Comparison of ENCODE assay signal across 13 mouse cellular contexts in the genomic region with DNA sequence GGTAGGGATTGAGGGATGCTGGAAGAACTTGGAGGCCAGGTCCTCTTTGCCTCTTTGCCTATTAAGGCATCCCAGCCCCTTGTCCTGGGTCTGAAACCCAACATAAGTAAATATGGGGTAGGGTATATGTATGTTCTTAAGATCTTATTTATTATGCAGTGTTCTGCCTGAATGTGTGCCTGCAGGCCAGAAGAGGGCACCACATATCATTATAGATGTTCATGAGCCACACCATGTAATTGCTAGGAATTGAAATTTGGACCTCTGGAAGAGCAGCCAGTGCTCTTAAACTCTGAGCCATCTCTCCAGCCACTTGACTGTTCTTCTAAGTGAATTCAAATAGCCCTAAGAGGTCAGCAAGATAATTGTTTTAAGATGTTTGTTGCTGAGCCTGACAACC. TPM values are rescaled to one million over a fixed set of nuclear protein-coding genes. Genes with fewer than 3 reads are reported as not detected.
DNase-seq lines count a peak whose midpoint lies in the region; ATAC-seq and TF ChIP-seq lines count a peak whose summit lies in the region.
"Had no signal": no experiment of that assay in that cellular context is flagged by ENCODE, and none has a peak within 500 bp of the region (broad histone marks: within the 10 kb centered on the region; RNA-seq: fewer than 3 reads in every experiment).

No protein-coding gene starts in this region.

- no peak overlapping the region for H3K4me2 ChIP-seq in lung, embryonic 14.5 days
- H3K4me2 ChIP-seq: midbrain, embryonic 11.5 days had no signal

- intact Hi-C loops in gastrocnemius, adult 2 months (cut with DNase I): loop anchor here (5.0 kb wide), 1 partner anchor 134 kb away; no protein-coding TSS in a partner anchor
- intact Hi-C loops in gastrocnemius, postnatal 36 days (cut with DNase I): no loop called here
- intact Hi-C loops in left cerebral cortex, postnatal 4 days (cut with DNase I): no loop called here

- TF ChIP-seq CTCF in gastrocnemius, adult 2 months (IDR thresholded peaks at IDR 0.05): peak; percentile 51
- peak; percentile 54 for TF ChIP-seq CTCF in lung, embryonic 14.5 days (IDR thresholded peaks at IDR 0.05; ENCODE audit: low read depth)
- TF ChIP-seq CTCF in G1E (IDR thresholded peaks at IDR 0.05; ENCODE audit: low read depth, low read length): no peak

- DNase-seq in gastrocnemius, adult 2 months: no peak
- DNase-seq in gastrocnemius, postnatal 36 days: no peak
- DNase-seq in lung, embryonic 14.5 days: peak; percentile 61
- no peak for DNase-seq in lung, adult 18-20 months
- DNase-seq in G1E (ENCODE audit: low spot score): no peak
- peak; percentile 8 for DNase-seq in lung, postnatal 25 days (ENCODE audit: low spot score)
- DNase-seq in left cerebral cortex, postnatal 4 days: no peak
- no peak for DNase-seq in left cerebral cortex, adult 8-10 months (ENCODE audit: low spot score in 2 of 2)
- DNase-seq: heart, adult 18-20 months had no signal

- no peak overlapping the region for H3K9ac ChIP-seq in lung, embryonic 14.5 days

- peaks cover 8% of the 10 kb centered on the region; the same call in 1 of the 2 replicates for H3K36me3 ChIP-seq in lung, embryonic 14.5 days (ENCODE audit: insufficient read depth)
- peaks cover 8% of the 10 kb centered on the region for H3K36me3 ChIP-seq in G1E (replicated peaks)

- ATAC-seq in lung, embryonic 14.5 days (ENCODE audit: insufficient read depth): no peak
- ATAC-seq in G1E (ENCODE audit: extremely low read depth, insufficient number of reproducible peaks, low FRiP score, poor library complexity, severe bottlenecking): peak; percentile 48; the same call in 1 of the 2 replicates
- ATAC-seq: hindbrain, embryonic 16.5 days had no signal

- H3K9me3 ChIP-seq in lung, embryonic 14.5 days (ENCODE audit: low read depth, low read length): no peaks in the 10 kb centered on the region
- H3K9me3 ChIP-seq in G1E (replicated peaks): no peaks in the 10 kb centered on the region
- H3K9me3 ChIP-seq: limb, embryonic 10.5 days had no signal

- H3K27me3 ChIP-seq in lung, embryonic 14.5 days (ENCODE audit: insufficient read depth, low read length): no peaks in the 10 kb centered on the region
- H3K27me3 ChIP-seq in G1E (ENCODE audit: insufficient read depth, low read length): no peaks in the 10 kb centered on the region

- H3K4me1 ChIP-seq in lung, embryonic 14.5 days (ENCODE audit: insufficient read depth): no peaks in the 10 kb centered on the region
- no peaks in the 10 kb centered on the region for H3K4me1 ChIP-seq in G1E (ENCODE audit: insufficient read depth, low read depth, low read length)

- H3K27ac ChIP-seq in gastrocnemius, adult 2 months: no peak overlapping the region
- no peak overlapping the region for H3K27ac ChIP-seq in lung, embryonic 14.5 days (ENCODE audit: low read depth)
- H3K27ac ChIP-seq: limb, embryonic 10.5 days had no signal

- H3K4me3 ChIP-seq in gastrocnemius, adult 2 months: no peak overlapping the region
- H3K4me3 ChIP-seq in lung, embryonic 14.5 days (ENCODE audit: low read depth, low read length): no peak overlapping the region
- H3K4me3 ChIP-seq in G1E (ENCODE audit: low read depth, low read length): no peak overlapping the region
- H3K4me3 ChIP-seq: erythroblast, embryonic 14.5 days; limb, embryonic 10.5 days had no signal

RNA-seq across cellular contexts. Expression of a gene that starts 8.5 kb away (rescaled TPM):
- 100 to 1,000 TPM; 574 to 617 TPM for total RNA-seq in gastrocnemius, adult 2 months (2021)
- 100 to 1,000 TPM; 473 to 557 TPM for total RNA-seq in gastrocnemius, postnatal 36 days (2021)
- polyA plus RNA-seq in lung, embryonic 14.5 days (2014; fragmentation: Nextera tagmentation; extraction: Ambion mirVana): 1,356 and 1,409 TPM in 2 replicates
- total RNA-seq in G1E (2014; fragmentation: Nextera tagmentation): 1,720 and 1,839 TPM in 2 replicates
- total RNA-seq in G1E (2017): 880 and 1,074 TPM in 2 replicates
- 1,806 and 2,694 TPM in 2 replicates for polyA plus RNA-seq in G1E (2012)
- 100 to 1,000 TPM; 784 to 787 TPM for total RNA-seq in left cerebral cortex, postnatal 4 days (2021)
- total RNA-seq in left cerebral cortex, adult 8-10 months (2022): 100 to 1,000 TPM; 432 to 451 (median 444) TPM

RNA-seq across cellular contexts. Expression of a gene that starts 13.7 kb away (rescaled TPM):
- total RNA-seq in gastrocnemius, adult 2 months (2021): under 1 TPM; 0.31 to 0.81 TPM
- under 1 TPM; 0.22 to 0.51 TPM for total RNA-seq in gastrocnemius, postnatal 36 days (2021)
- 0.73 and 0.97 TPM in 2 replicates for polyA plus RNA-seq in lung, embryonic 14.5 days (2014; fragmentation: Nextera tagmentation; extraction: Ambion mirVana)
- total RNA-seq in G1E (2014; fragmentation: Nextera tagmentation): 0.29 and 0.98 TPM in 2 replicates
- 0.76 and 0.81 TPM in 2 replicates for total RNA-seq in G1E (2017)
- 1.0 and 1.3 TPM in 2 replicates for polyA plus RNA-seq in G1E (2012)
- 1 to 10 TPM; 1.2 to 1.6 TPM for total RNA-seq in left cerebral cortex, postnatal 4 days (2021)
- 1 to 10 TPM in 3 of 4 experiments, under 1 TPM in 1; 0.98 to 1.5 (median 1.2) TPM for total RNA-seq in left cerebral cortex, adult 8-10 months (2022)

RNA-seq across cellular contexts. Expression of a gene that starts 15.9 kb away (rescaled TPM):
- total RNA-seq in gastrocnemius, adult 2 months (2021): 1 to 10 TPM; 3.7 to 4.4 TPM
- 1 to 10 TPM; 2.4 to 2.8 TPM for total RNA-seq in gastrocnemius, postnatal 36 days (2021)
- 22.2 and 23.4 TPM in 2 replicates for polyA plus RNA-seq in lung, embryonic 14.5 days (2014; fragmentation: Nextera tagmentation; extraction: Ambion mirVana)
- 23.9 and 25.0 TPM in 2 replicates for total RNA-seq in G1E (2014; fragmentation: Nextera tagmentation)
- 4.1 and 4.5 TPM in 2 replicates for total RNA-seq in G1E (2017)
- polyA plus RNA-seq in G1E (2012): 2.8 and 3.5 TPM in 2 replicates
- 10 to 100 TPM; 13.1 to 13.7 TPM for total RNA-seq in left cerebral cortex, postnatal 4 days (2021)
- 10 to 100 TPM; 12.7 to 15.0 (median 13.7) TPM for total RNA-seq in left cerebral cortex, adult 8-10 months (2022)

RNA-seq across cellular contexts. Expression of a gene that starts 32.6 kb away (rescaled TPM):
- 1 to 10 TPM; 2.2 to 2.3 TPM for total RNA-seq in gastrocnemius, adult 2 months (2021)
- total RNA-seq in gastrocnemius, postnatal 36 days (2021): 1 to 10 TPM; 1.3 to 2.0 TPM
- 4.3 and 4.7 TPM in 2 replicates for polyA plus RNA-seq in lung, embryonic 14.5 days (2014; fragmentation: Nextera tagmentation; extraction: Ambion mirVana)
- total RNA-seq in G1E (2014; fragmentation: Nextera tagmentation): 8.3 and 9.3 TPM in 2 replicates
- 3.8 and 4.5 TPM in 2 replicates for total RNA-seq in G1E (2017)
- 0.61 and 0.72 TPM in 2 replicates for polyA plus RNA-seq in G1E (2012)
- total RNA-seq in left cerebral cortex, postnatal 4 days (2021): 10 to 100 TPM in 1 of 2 experiments, 1 to 10 TPM in 1; 9.9 to 10.2 TPM
- total RNA-seq in left cerebral cortex, adult 8-10 months (2022): 1 to 10 TPM; 7.2 to 8.7 (median 7.8) TPM

RNA-seq across cellular contexts. Expression of a gene that starts 52.1 kb away (rescaled TPM):
- total RNA-seq in gastrocnemius, adult 2 months (2021): 1 to 10 TPM; 1.5 to 2.0 TPM
- total RNA-seq in gastrocnemius, postnatal 36 days (2021): 1 to 10 TPM; 1.7 to 2.2 TPM
- polyA plus RNA-seq in lung, embryonic 14.5 days (2014; fragmentation: Nextera tagmentation; extraction: Ambion mirVana): 9.6 and 11.1 TPM in 2 replicates
- total RNA-seq in G1E (2014; fragmentation: Nextera tagmentation) (3.7 and 5.9 TPM in 2 replicates), G1E (2017) (6.2 and 7.0 TPM in 2 replicates)
- 2.4 and 2.7 TPM in 2 replicates for polyA plus RNA-seq in G1E (2012)
- 10 to 100 TPM; 17.5 to 17.8 TPM for total RNA-seq in left cerebral cortex, postnatal 4 days (2021)
- 10 to 100 TPM in 1 of 4 experiments, 1 to 10 TPM in 3; 9.2 to 10.1 (median 9.7) TPM for total RNA-seq in left cerebral cortex, adult 8-10 months (2022)

Comparison
In these comparisons a context has a peak if more than half of its experiments do, and no peak if none do; other contexts are left out.
1. DNase-seq: peak in lung, embryonic 14.5 days (single experiment) and lung, postnatal 25 days (single experiment); none in gastrocnemius, adult 2 months (single experiment), gastrocnemius, postnatal 36 days (0 of 2), lung, adult 18-20 months (0 of 2), G1E (single experiment), left cerebral cortex, postnatal 4 days (single experiment) and left cerebral cortex, adult 8-10 months (0 of 2).